Mouse (Mus musculus) left cerebral cortex, postnatal 36 days (tissue): ENCODE data around the gene Catspere2. TPM values are rescaled to one million over a fixed set of nuclear protein-coding genes. Genes with fewer than 3 reads are reported as not detected.
"Not testable (repeated sequence)": the region's sequence is repeated elsewhere in the genome, so short reads cannot be mapped to it uniquely, and the experiment has no call there.

Experiments used
- DNase-seq, 2 experiments: peaks; one replicate each; pipeline ENCODE4 v3.0.0; 2021 to 2022; ENCODE audit warnings: low spot score in 2 of 2, mixed read lengths in 1 of 2
- intact Hi-C: fragments of 180-260 bp; cut with DNase I; formaldehyde crosslinking; loops from one replicate; pipeline ENCODE4 v1.15.1; 2025
- total RNA-seq, 2 experiments: library from RNA; stranded (reverse); gene quantifications; 2 replicates each; pipeline ENCODE4 v1.2.3; 2021

Catspere2 gene
- total RNA-seq, 2 experiments from 2014 or later, result 5.5 to 6.8 TPM

GRCm38 (mm10) chr1:178207856-178208255 lies 224.6 kb downstream of the Catspere2 start:
- intact Hi-C loops, DNase-seq: not testable (repeated sequence)

- DNase-seq, result no peak
- intact Hi-C loops, result no loop called here
Observed at GRCm38 (mm10) chr1:178209966-178210365, 226.7 kb downstream of the Catspere2 start.

GRCm38 (mm10) chr1:178217157-178217556 lies 233.9 kb downstream of the Catspere2 start:
- no peak for DNase-seq
- intact Hi-C loops, result no loop called here

GRCm38 (mm10) chr1:178218305-178218704 lies 235.1 kb downstream of the Catspere2 start:
- intact Hi-C loops, result no loop called here

GRCm38 (mm10) chr1:178219166-178220077 lies 236.2 kb downstream of the Catspere2 start:
- no peak for DNase-seq

More at GRCm38 (mm10) chr1:178218305-178218704, 235.1 kb downstream of the Catspere2 start:
- DNase-seq, result no peak

More at GRCm38 (mm10) chr1:178219166-178220077, 236.2 kb downstream of the Catspere2 start:
- intact Hi-C loops, result no loop called here

Other genes starting within 250 kb of the Catspere2 start
- gene Adss, start 186.9 kb upstream of the Catspere2 start, total RNA-seq, result 10 to 100 TPM; 63.6 to 70.0 TPM
- 10 to 100 TPM; 16.9 to 17.6 TPM for gene Desi2, start 204.0 kb downstream of the Catspere2 start, total RNA-seq